Mouse (Mus musculus) cerebellum, adult 11 months (tissue): ENCODE data around the gene Irf4.

Experiments
- DNase-seq: peaks from one replicate; pipeline ENCODE4 v3.0.0; 2022

Irf4 gene

DNA sequence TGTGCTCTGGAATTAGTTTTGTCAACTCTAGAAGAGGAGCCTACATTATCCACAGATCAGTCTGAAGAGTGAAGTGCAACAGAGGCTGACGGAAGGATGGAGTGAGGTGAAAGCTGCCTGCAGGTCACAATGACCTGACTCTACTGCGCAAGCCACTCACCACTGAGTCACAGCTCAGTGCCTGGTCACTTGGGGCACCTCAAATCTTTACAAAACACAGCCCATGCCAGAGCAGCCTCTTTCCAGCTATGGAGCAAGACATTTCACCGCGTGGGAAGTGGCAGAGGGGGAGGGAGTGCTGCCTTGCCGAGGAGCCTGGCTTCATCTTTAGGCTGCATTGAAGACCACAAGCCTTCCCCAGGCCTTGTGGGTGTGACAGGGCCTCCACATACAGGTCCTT, 65.2 kb downstream of the Irf4 start:
- DNase-seq: no peak
